Mouse (Mus musculus): ENCODE data around the gene Rnf31. TPM values are rescaled to one million over a fixed set of nuclear protein-coding genes. Genes with fewer than 3 reads are reported as not detected.

Rnf31 gene
- polyA plus RNA-seq, 1 experiment from 2014 or later = 21.2 TPM

- Histone ChIP-seq H3K4me3 (no peak overlapping the region), H3K4me1 (replicated peaks) (peaks cover 23% of the 10 kb centered on the region), H3K36me3 (peaks cover 76% of the 10 kb centered on the region), H3K9me3 (no peaks in the 10 kb centered on the region), H3K27ac (no peak overlapping the region), H3K27me3 (ENCODE audit: insufficient read depth, poor library complexity, severe bottlenecking) (no peaks in the 10 kb centered on the region)
- DNase-seq (ENCODE audit: low spot score) = no peak
- WGBS = 80% methylated on average over 13 of the region's 13 CpGs
These were observed 4.7 kb downstream of the Rnf31 start for GRCm38 (mm10) chr14:55596036-55596690.

DNA sequence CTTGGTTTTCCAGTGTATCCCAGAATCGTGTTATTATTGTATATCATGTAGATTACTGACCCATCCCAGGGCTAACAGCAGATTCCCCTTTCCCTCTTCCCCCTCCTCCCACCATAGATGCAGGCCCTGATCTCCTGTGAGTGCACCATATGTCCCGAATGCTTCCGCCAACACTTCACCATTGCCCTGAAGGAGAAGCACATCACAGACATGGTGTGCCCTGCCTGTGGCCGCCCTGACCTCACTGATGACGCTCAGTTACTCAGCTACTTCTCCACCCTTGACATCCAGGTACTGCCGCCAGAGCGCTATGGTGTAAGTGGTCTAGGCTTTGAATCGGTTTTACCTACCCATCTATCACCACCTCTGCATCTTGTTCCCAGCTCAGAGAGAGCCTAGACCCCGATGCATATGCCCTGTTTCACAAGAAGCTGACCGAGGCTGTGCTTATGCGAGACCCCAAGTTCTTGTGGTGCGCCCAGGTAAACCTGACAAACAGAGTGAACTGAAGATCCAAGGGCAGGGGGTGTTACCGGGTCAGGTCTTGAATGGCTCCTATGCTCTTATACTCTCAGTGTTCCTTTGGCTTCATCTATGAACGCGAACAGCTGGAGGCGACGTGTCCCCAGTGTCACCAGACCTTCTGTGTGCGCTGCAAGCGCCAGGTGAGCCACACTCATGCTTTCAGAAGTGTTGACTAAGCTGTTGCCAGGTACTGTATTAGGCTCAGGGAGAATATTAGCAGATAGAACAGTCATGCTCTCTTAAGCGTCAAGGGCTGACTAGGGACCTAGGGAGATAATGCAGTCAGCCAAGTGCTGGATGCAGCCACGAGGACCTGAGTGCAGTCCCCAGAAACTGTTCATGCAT is 7.2 kb downstream of the Rnf31 start:
- WGBS = 93% methylated on average over 21 of the region's 21 CpGs
- H3K36me3 ChIP-seq = peaks cover 99% of the 10 kb centered on the region
- H3K27me3 ChIP-seq (ENCODE audit: insufficient read depth, poor library complexity, severe bottlenecking) = no peaks in the 10 kb centered on the region
- H3K4me1 ChIP-seq (replicated peaks) = peaks cover 7% of the 10 kb centered on the region
- no peaks in the 10 kb centered on the region for H3K9me3 ChIP-seq
- H3K4me3 ChIP-seq = no peak overlapping the region
- DNase-seq (ENCODE audit: low spot score) = no peak
- no peak overlapping the region for H3K27ac ChIP-seq

GRCm38 (mm10) chr14:55603271-55603632 is 11.7 kb downstream of the Rnf31 start, which contains the start of gene Irf9:
Gene Irf9 (plus strand): TSS chr14:55603571.
- Histone ChIP-seq H3K4me3 (peak within 1 kb of the TSS; percentile 43), H3K36me3 (peaks cover 94% of the 10 kb centered on the region)

GRCm38 (mm10) chr14:55603633-55604576 is 12.4 kb downstream of the Rnf31 start:
- Histone ChIP-seq H3K27ac (peak overlapping the region; percentile 77), H3K36me3 (peaks cover 94% of the 10 kb centered on the region), H3K9me3 (no peaks in the 10 kb centered on the region), H3K4me1 (replicated peaks) (peaks cover 16% of the 10 kb centered on the region), H3K27me3 (ENCODE audit: insufficient read depth, poor library complexity, severe bottlenecking) (no peaks in the 10 kb centered on the region), H3K4me3 (peak overlapping the region; percentile 43)
- DNase-seq (ENCODE audit: low spot score) = peak; percentile 84
- WGBS = 21% methylated on average over 19 of the region's 19 CpGs

More at GRCm38 (mm10) chr14:55603271-55603632, 11.7 kb downstream of the Rnf31 start, which contains the start of gene Irf9:
- DNase-seq (ENCODE audit: low spot score) = no peak
- no peaks in the 10 kb centered on the region for H3K9me3 ChIP-seq
- peaks cover 16% of the 10 kb centered on the region for H3K4me1 ChIP-seq (replicated peaks)
- 88% methylated on average over 7 of the region's 7 CpGs for WGBS
- peak within 1 kb of the TSS; percentile 77 for H3K27ac ChIP-seq
- H3K27me3 ChIP-seq (ENCODE audit: insufficient read depth, poor library complexity, severe bottlenecking) = no peaks in the 10 kb centered on the region

DNA sequence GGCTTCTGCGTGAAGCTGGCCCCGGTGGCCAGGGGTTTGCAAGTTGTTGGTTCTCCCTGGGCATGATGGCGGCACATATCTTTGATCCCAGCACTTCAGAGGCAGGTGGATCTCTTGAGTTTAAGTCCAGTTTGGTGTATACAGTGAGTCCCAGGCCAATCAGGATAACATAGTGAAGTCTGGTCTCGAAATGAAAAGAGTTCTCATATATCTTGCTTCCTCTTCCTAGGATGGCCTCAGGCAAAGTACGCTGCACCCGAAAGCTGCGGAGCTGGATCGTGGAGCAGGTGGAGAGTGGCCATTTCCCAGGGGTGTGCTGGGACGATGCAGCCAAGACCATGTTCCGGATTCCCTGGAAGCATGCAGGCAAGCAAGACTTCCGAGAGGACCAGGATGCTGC is 13.3 kb downstream of the Rnf31 start:
- H3K27ac ChIP-seq = no peak overlapping the region
- 95% methylated on average over 11 of the region's 11 CpGs for WGBS
- peaks cover 16% of the 10 kb centered on the region for H3K4me1 ChIP-seq (replicated peaks)
- no peak for DNase-seq (ENCODE audit: low spot score)
- no peaks in the 10 kb centered on the region for H3K9me3 ChIP-seq
- peaks cover 94% of the 10 kb centered on the region for H3K36me3 ChIP-seq
- H3K4me3 ChIP-seq = no peak overlapping the region
- H3K27me3 ChIP-seq (ENCODE audit: insufficient read depth, poor library complexity, severe bottlenecking) = no peaks in the 10 kb centered on the region

GRCm38 (mm10) chr14:55605743-55606459 is 14.4 kb downstream of the Rnf31 start:
- H3K36me3 ChIP-seq = peaks cover 90% of the 10 kb centered on the region
- no peaks in the 10 kb centered on the region for H3K27me3 ChIP-seq (ENCODE audit: insufficient read depth, poor library complexity, severe bottlenecking)
- no peak overlapping the region for H3K27ac ChIP-seq
- H3K4me3 ChIP-seq = no peak overlapping the region
- no peak for DNase-seq (ENCODE audit: low spot score)
- H3K9me3 ChIP-seq = no peaks in the 10 kb centered on the region
- 93% methylated on average over 16 of the region's 16 CpGs for WGBS
- peaks cover 16% of the 10 kb centered on the region for H3K4me1 ChIP-seq (replicated peaks)

GRCm38 (mm10) chr14:55608339-55608738 is 16.8 kb downstream of the Rnf31 start:
- Histone ChIP-seq H3K9me3 (no peaks in the 10 kb centered on the region), H3K4me1 (replicated peaks) (peaks cover 14% of the 10 kb centered on the region), H3K27me3 (ENCODE audit: insufficient read depth, poor library complexity, severe bottlenecking) (no peaks in the 10 kb centered on the region), H3K4me3 (no peak overlapping the region), H3K36me3 (peaks cover 66% of the 10 kb centered on the region), H3K27ac (no peak overlapping the region)
- WGBS = 95% methylated on average over 6 of the region's 6 CpGs
- DNase-seq (ENCODE audit: low spot score) = no peak

DNA sequence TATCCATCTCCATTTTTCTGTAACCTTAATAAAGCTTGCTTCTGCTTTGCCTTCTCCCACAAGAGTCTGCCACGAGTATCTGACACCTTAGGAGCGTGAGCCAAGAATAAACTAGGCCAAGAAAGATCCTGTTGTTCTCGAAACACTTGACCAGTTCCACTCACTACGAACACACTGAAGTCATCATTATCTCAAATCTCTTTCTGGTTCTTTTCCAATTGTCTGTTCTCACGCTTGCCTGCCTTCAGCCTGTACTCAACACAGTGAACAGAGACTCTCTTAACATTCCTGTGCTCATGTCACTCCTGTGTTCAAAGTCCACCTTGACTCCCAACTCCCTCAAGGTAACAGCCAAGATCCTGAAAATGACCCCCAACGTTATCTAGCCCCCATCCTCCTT is 21.8 kb downstream of the Rnf31 start:
- peaks cover 10% of the 10 kb centered on the region for H3K4me1 ChIP-seq (replicated peaks)
- no peak for DNase-seq (ENCODE audit: low spot score)
- peaks cover 22% of the 10 kb centered on the region for H3K36me3 ChIP-seq
- no peak overlapping the region for H3K4me3 ChIP-seq
- H3K27ac ChIP-seq = no peak overlapping the region
- 0 out of 2 replicates have a peak, but pooled peaks cover under 1% of the 10 kb centered on the region for H3K27me3 ChIP-seq (ENCODE audit: insufficient read depth, poor library complexity, severe bottlenecking)
- no peaks in the 10 kb centered on the region for H3K9me3 ChIP-seq
- 74% methylated on average over 6 of the region's 6 CpGs for WGBS

GRCm38 (mm10) chr14:55614565-55615178 is 23.2 kb downstream of the Rnf31 start:
- Histone ChIP-seq H3K4me3 (no peak overlapping the region), H3K9me3 (no peaks in the 10 kb centered on the region), H3K27ac (no peak overlapping the region), H3K27me3 (ENCODE audit: insufficient read depth, poor library complexity, severe bottlenecking) (peaks cover 12% of the 10 kb centered on the region; the same call in 1 of the 2 replicates), H3K36me3 (peaks cover 8% of the 10 kb centered on the region), H3K4me1 (replicated peaks) (peaks cover 17% of the 10 kb centered on the region)
- no peak for DNase-seq (ENCODE audit: low spot score)
- WGBS = 84% methylated on average over 7 of the region's 7 CpGs

GRCm38 (mm10) chr14:55615876-55616275 is 24.4 kb downstream of the Rnf31 start:
- no peaks in the 10 kb centered on the region for H3K36me3 ChIP-seq
- peaks cover 14% of the 10 kb centered on the region; the same call in 1 of the 2 replicates for H3K27me3 ChIP-seq (ENCODE audit: insufficient read depth, poor library complexity, severe bottlenecking)
- peaks cover 17% of the 10 kb centered on the region for H3K4me1 ChIP-seq (replicated peaks)
- H3K4me3 ChIP-seq = no peak overlapping the region
- DNase-seq (ENCODE audit: low spot score) = no peak
- no peak overlapping the region for H3K27ac ChIP-seq
- WGBS = 39% methylated on average over 2 of the region's 2 CpGs
- no peaks in the 10 kb centered on the region for H3K9me3 ChIP-seq

- no peak overlapping the region for H3K27ac ChIP-seq
- peaks cover 14% of the 10 kb centered on the region; the same call in 1 of the 2 replicates for H3K27me3 ChIP-seq (ENCODE audit: insufficient read depth, poor library complexity, severe bottlenecking)
- no peaks in the 10 kb centered on the region for H3K36me3 ChIP-seq
- 85% methylated on average over 2 of the region's 2 CpGs for WGBS
- no peak for DNase-seq (ENCODE audit: low spot score)
- peaks cover 17% of the 10 kb centered on the region for H3K4me1 ChIP-seq (replicated peaks)
- H3K4me3 ChIP-seq = no peak overlapping the region
- H3K9me3 ChIP-seq = no peaks in the 10 kb centered on the region
These were observed 25.3 kb downstream of the Rnf31 start for GRCm38 (mm10) chr14:55616844-55617243.

Data from hindbrain, embryonic 10.5 days (tissue).